Mouse (Mus musculus): ENCODE measurements around the gene Syt2.

The Syt2 gene

GRCm38 (mm10) chr1:134805471-134805870 lies 159.0 kb downstream of the Syt2 start:
- DNase-seq (ENCODE audit: extremely low spot score, low read depth, low spot score) = no peak

Measured in hindlimb bud, embryonic 11.5 days (tissue).